19 mouse cellular contexts compared by ENCODE assay signal in genomic region chr10:16995010-16995409, GRCm38 (mm10).
A peak's percentile ranks its signal among the peaks of the same experiment; 100 is the strongest.
DNase-seq lines count a peak whose midpoint lies in the region; ATAC-seq and TF ChIP-seq lines count a peak whose summit lies in the region.
"Had no signal": no experiment of that assay in that cellular context is flagged by ENCODE, and none has a peak within 500 bp of the region (broad histone marks: within the 10 kb centered on the region; RNA-seq: fewer than 3 reads in every experiment).

No protein-coding gene starts in this region.

- H3K4me2 ChIP-seq in heart, embryonic 13.5 days: no peak overlapping the region
- H3K4me2 ChIP-seq in kidney, embryonic 15.5 days: no peak overlapping the region
- H3K4me2 ChIP-seq in embryonic facial prominence, embryonic 13.5 days: peak overlapping the region; percentile 34
- H3K4me2 ChIP-seq: forebrain, embryonic 15.5 days; heart, embryonic 11.5 days; hindbrain, embryonic 13.5 days; liver, embryonic 15.5 days; lung, embryonic 15.5 days; midbrain, embryonic 13.5 days had no signal

- no peak overlapping the region for H3K4me3 ChIP-seq in heart, embryonic 13.5 days
- no peak overlapping the region for H3K4me3 ChIP-seq in heart, embryonic 10.5 days
- no peak overlapping the region for H3K4me3 ChIP-seq in kidney, embryonic 15.5 days (replicated peaks)
- no peak overlapping the region for H3K4me3 ChIP-seq in embryonic facial prominence, embryonic 13.5 days
- H3K4me3 ChIP-seq in left cerebral cortex, adult 2 months: no peak overlapping the region
- H3K4me3 ChIP-seq: forebrain, embryonic 10.5 days; forebrain, embryonic 15.5 days; hindbrain, embryonic 13.5 days; liver, embryonic 15.5 days; lung, embryonic 15.5 days; midbrain, embryonic 13.5 days had no signal

- ATAC-seq in heart, embryonic 13.5 days (ENCODE audit: extremely low read depth, insufficient number of reproducible peaks, low FRiP score, low TSS enrichment): no peak
- ATAC-seq in kidney, embryonic 15.5 days (replicated peaks; ENCODE audit: low FRiP score): no peak
- no peak for ATAC-seq in embryonic facial prominence, embryonic 13.5 days (ENCODE audit: insufficient number of reproducible peaks, insufficient read depth, low FRiP score, low TSS enrichment, low read depth)
- ATAC-seq: forebrain, embryonic 15.5 days; intestine, postnatal 0 days; midbrain, embryonic 13.5 days had no signal

- peaks cover 24% of the 10 kb centered on the region for H3K4me1 ChIP-seq in heart, embryonic 13.5 days
- H3K4me1 ChIP-seq in heart, embryonic 10.5 days: no peaks in the 10 kb centered on the region
- peaks cover 4% of the 10 kb centered on the region for H3K4me1 ChIP-seq in kidney, embryonic 15.5 days
- H3K4me1 ChIP-seq in embryonic facial prominence, embryonic 13.5 days: peaks cover 10% of the 10 kb centered on the region
- H3K4me1 ChIP-seq: forebrain, embryonic 10.5 days; hindbrain, embryonic 13.5 days; liver, embryonic 15.5 days; midbrain, embryonic 13.5 days had no signal

- TF ChIP-seq CTCF in left cerebral cortex, adult 2 months (IDR thresholded peaks at IDR 0.05): no peak

- intact Hi-C loops in left cerebral cortex, adult 2 months (cut with DNase I): no loop called here

- no peaks in the 10 kb centered on the region for H3K9me3 ChIP-seq in heart, embryonic 13.5 days
- H3K9me3 ChIP-seq in heart, embryonic 10.5 days: no peaks in the 10 kb centered on the region
- H3K9me3 ChIP-seq in kidney, embryonic 15.5 days (replicated peaks): no peaks in the 10 kb centered on the region
- no peaks in the 10 kb centered on the region for H3K9me3 ChIP-seq in embryonic facial prominence, embryonic 13.5 days
- H3K9me3 ChIP-seq: forebrain, embryonic 10.5 days; forebrain, embryonic 15.5 days; hindbrain, embryonic 13.5 days; liver, embryonic 15.5 days; lung, embryonic 15.5 days; midbrain, embryonic 13.5 days had no signal

- DNase-seq in heart, embryonic 10.5 days (ENCODE audit: low spot score): no peak
- DNase-seq in kidney, adult 8-10 months: no peak
- DNase-seq in hindlimb bud, embryonic 11.5 days (ENCODE audit: extremely low spot score, low read depth, low spot score): peak; percentile 24
- no peak for DNase-seq in MN1 (ENCODE audit: low spot score)
- DNase-seq in left cerebral cortex, adult 2 months (ENCODE audit: extremely low spot score in 1 of 2, low spot score in 2 of 2): no peak
- DNase-seq: B cell, adult 2 months; liver; thymus, postnatal 4 days had no signal

- 74% methylated on average over 1 of the region's 1 CpGs for WGBS in heart, embryonic 13.5 days
- 84% methylated on average over 1 of the region's 1 CpGs for WGBS in heart, embryonic 10.5 days
- 71% methylated on average over 1 of the region's 1 CpGs for WGBS in kidney, embryonic 15.5 days
- 18% methylated on average over 1 of the region's 1 CpGs for WGBS in embryonic facial prominence, embryonic 13.5 days

- no peaks in the 10 kb centered on the region for H3K27me3 ChIP-seq in heart, embryonic 13.5 days (replicated peaks)
- no peaks in the 10 kb centered on the region for H3K27me3 ChIP-seq in heart, embryonic 10.5 days (ENCODE audit: insufficient read depth, poor library complexity, severe bottlenecking)
- H3K27me3 ChIP-seq in kidney, embryonic 15.5 days: no peaks in the 10 kb centered on the region
- H3K27me3 ChIP-seq in embryonic facial prominence, embryonic 13.5 days: no peaks in the 10 kb centered on the region
- H3K27me3 ChIP-seq: forebrain, embryonic 15.5 days; hindbrain, embryonic 13.5 days; liver, embryonic 15.5 days; lung, embryonic 15.5 days; midbrain, embryonic 13.5 days had no signal

- peak overlapping the region; percentile 75 for H3K27ac ChIP-seq in heart, embryonic 13.5 days (replicated peaks)
- H3K27ac ChIP-seq in heart, embryonic 10.5 days: no peak overlapping the region
- peak overlapping the region; percentile 56 for H3K27ac ChIP-seq in kidney, embryonic 15.5 days
- H3K27ac ChIP-seq in embryonic facial prominence, embryonic 13.5 days: no peak overlapping the region
- H3K27ac ChIP-seq in left cerebral cortex, adult 2 months: no peak overlapping the region
- H3K27ac ChIP-seq: forebrain, embryonic 10.5 days; forebrain, embryonic 15.5 days; hindbrain, embryonic 13.5 days; liver, embryonic 15.5 days; midbrain, embryonic 13.5 days had no signal

- H3K36me3 ChIP-seq in heart, embryonic 13.5 days: no peaks in the 10 kb centered on the region
- H3K36me3 ChIP-seq in heart, embryonic 10.5 days: no peaks in the 10 kb centered on the region
- no peaks in the 10 kb centered on the region for H3K36me3 ChIP-seq in kidney, embryonic 15.5 days
- no peaks in the 10 kb centered on the region for H3K36me3 ChIP-seq in embryonic facial prominence, embryonic 13.5 days
- H3K36me3 ChIP-seq: forebrain, embryonic 10.5 days; forebrain, embryonic 15.5 days; hindbrain, embryonic 13.5 days; liver, embryonic 15.5 days; lung, embryonic 15.5 days; midbrain, embryonic 13.5 days had no signal

- H3K9ac ChIP-seq in heart, embryonic 13.5 days: no peak overlapping the region
- no peak overlapping the region for H3K9ac ChIP-seq in kidney, embryonic 15.5 days
- no peak overlapping the region for H3K9ac ChIP-seq in embryonic facial prominence, embryonic 13.5 days
- H3K9ac ChIP-seq: forebrain, embryonic 15.5 days; hindbrain, embryonic 13.5 days; liver, embryonic 15.5 days; lung, embryonic 15.5 days; midbrain, embryonic 13.5 days had no signal

Comparison
In these comparisons a context has a peak if more than half of its experiments do, and no peak if none do; other contexts are left out.
1. H3K27ac ChIP-seq: peak in heart, embryonic 13.5 days (single experiment) and kidney, embryonic 15.5 days (single experiment); none in heart, embryonic 10.5 days (single experiment), embryonic facial prominence, embryonic 13.5 days (single experiment) and left cerebral cortex, adult 2 months (single experiment).